Mouse (Mus musculus) heart, embryonic 13.5 days (tissue): ENCODE data around the gene Wfdc17. TPM values are rescaled to one million over a fixed set of nuclear protein-coding genes. Genes with fewer than 3 reads are reported as not detected.

Source experiments
- ATAC-seq: fragments of 200-750 bp; cut with Nextera tagmentation; 2 replicates; pipeline ENCODE4 v1.8.0; 2017; ENCODE audit warnings: moderate TSS enrichment; ENCODE audit not compliant: insufficient number of reproducible peaks, low FRiP score, low TSS enrichment; ENCODE audit errors: extremely low read depth
- H3K27ac ChIP-seq: fragments of 300-500 bp; sonication (generic); replicated peaks from 2 replicates; pipeline ENCODE4 v1.5.1; 2015; ENCODE audit warnings: moderate library complexity, mild to moderate bottlenecking, inconsistent platforms
- H3K27me3 ChIP-seq: fragments of 300-500 bp; sonication (generic); replicated peaks from 2 replicates; pipeline ENCODE4 v1.6.1; 2015; ENCODE audit warnings: mild to moderate bottlenecking, inconsistent platforms
- H3K36me3 ChIP-seq: fragments of 300-500 bp; sonication (generic); 2 replicates; pipeline ENCODE4 v1.6.1; 2015; ENCODE audit warnings: mild to moderate bottlenecking, inconsistent platforms
- H3K4me1 ChIP-seq: fragments of 300-500 bp; sonication (generic); 2 replicates; pipeline ENCODE4 v1.6.1; 2015; ENCODE audit warnings: inconsistent platforms
- H3K4me2 ChIP-seq: fragments of 300-500 bp; sonication (generic); 2 replicates; pipeline ENCODE4 v1.6.1; 2015; ENCODE audit warnings: inconsistent platforms, mild to moderate bottlenecking, moderate library complexity
- H3K4me3 ChIP-seq: fragments of 300-500 bp; sonication (generic); 2 replicates; pipeline ENCODE4 v1.5.1; 2015; ENCODE audit warnings: moderate library complexity, mild to moderate bottlenecking, inconsistent platforms
- H3K9ac ChIP-seq: fragments of 300-500 bp; sonication (generic); 2 replicates; pipeline ENCODE4 v1.6.1; 2015; ENCODE audit warnings: inconsistent platforms, mild to moderate bottlenecking, moderate library complexity
- H3K9me3 ChIP-seq: fragments of 300-500 bp; sonication (generic); 2 replicates; pipeline ENCODE4 v1.6.1; 2016; ENCODE audit warnings: inconsistent platforms
- WGBS: fragments of 180-500 bp; shearing (Covaris S2); methylation state at CpG from one replicate; pipeline ENCODE4 v1.1.7; 2015; ENCODE audit warnings: mixed read lengths; 5-methylcytosine and 5-hydroxymethylcytosine counted together
- polyA plus RNA-seq: library from polyadenylated mRNA; unstranded; fragments of >200 nt; fragmentation: Nextera tagmentation; extraction: Ambion mirVana; gene quantifications from 2 replicates; pipeline ENCODE4 v1.2.1, GENCODE M21; 2015

The Wfdc17 gene
- polyA plus RNA-seq, 1 experiment from 2014 or later = 2.0 TPM

DNA sequence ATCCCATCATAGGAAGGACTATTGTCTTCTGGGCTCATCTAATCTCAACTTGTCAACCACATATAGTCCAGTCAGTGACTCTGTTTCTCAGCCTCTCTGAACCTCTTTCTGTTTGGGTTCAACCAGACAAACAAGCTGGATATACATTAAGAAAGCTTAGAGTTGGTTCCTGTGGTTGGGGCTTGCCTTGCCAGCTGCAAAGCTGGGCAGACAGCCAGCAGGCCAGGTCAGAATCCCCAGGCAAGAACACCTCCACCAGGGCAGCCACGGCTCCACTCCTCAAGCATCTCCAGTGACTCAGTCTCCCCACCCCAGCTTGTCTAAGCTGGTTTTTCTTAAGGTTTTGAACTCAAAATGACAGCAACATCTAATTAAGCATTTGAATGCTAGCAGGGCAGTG, 8.9 kb downstream of the Wfdc17 start:
- ATAC-seq = no peak
- no peak overlapping the region for H3K27ac ChIP-seq
- no peak overlapping the region for H3K9ac ChIP-seq
- H3K4me2 ChIP-seq = no peak overlapping the region
- no peaks in the 10 kb centered on the region for H3K9me3 ChIP-seq
- no peaks in the 10 kb centered on the region; the same call in none of the 2 replicates for H3K27me3 ChIP-seq
- WGBS = 71% methylated on average over 1 of the region's 1 CpGs
- H3K4me3 ChIP-seq = no peak overlapping the region
- H3K4me1 ChIP-seq = no peaks in the 10 kb centered on the region
- H3K36me3 ChIP-seq = no peaks in the 10 kb centered on the region

DNA sequence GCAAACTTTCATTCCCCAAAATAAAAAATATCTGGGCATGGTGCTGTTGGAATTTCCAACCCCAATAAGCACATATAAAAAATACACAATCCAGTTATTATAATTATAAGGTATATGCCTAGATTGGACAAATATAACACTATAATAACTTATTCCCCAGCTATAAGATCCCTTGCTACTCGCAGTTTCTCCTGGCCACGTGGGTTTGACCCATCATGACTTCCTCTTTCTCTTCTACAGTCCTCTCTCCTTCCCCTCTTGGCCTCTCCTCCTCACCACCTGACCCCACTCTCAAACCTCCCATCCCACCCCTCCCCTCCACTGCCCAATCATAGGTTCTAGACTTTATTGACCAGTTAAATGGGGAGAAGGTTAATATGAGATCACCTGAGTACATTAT, 10.1 kb downstream of the Wfdc17 start:
- no peak for ATAC-seq
- H3K9me3 ChIP-seq = no peaks in the 10 kb centered on the region
- WGBS = 84% methylated on average over 2 of the region's 2 CpGs
- H3K27ac ChIP-seq = no peak overlapping the region
- no peaks in the 10 kb centered on the region; the same call in 1 of the 2 replicates for H3K27me3 ChIP-seq
- no peaks in the 10 kb centered on the region for H3K36me3 ChIP-seq
- no peak overlapping the region for H3K4me3 ChIP-seq
- H3K4me1 ChIP-seq = no peaks in the 10 kb centered on the region
- H3K9ac ChIP-seq = no peak overlapping the region
- H3K4me2 ChIP-seq = no peak overlapping the region

DNA sequence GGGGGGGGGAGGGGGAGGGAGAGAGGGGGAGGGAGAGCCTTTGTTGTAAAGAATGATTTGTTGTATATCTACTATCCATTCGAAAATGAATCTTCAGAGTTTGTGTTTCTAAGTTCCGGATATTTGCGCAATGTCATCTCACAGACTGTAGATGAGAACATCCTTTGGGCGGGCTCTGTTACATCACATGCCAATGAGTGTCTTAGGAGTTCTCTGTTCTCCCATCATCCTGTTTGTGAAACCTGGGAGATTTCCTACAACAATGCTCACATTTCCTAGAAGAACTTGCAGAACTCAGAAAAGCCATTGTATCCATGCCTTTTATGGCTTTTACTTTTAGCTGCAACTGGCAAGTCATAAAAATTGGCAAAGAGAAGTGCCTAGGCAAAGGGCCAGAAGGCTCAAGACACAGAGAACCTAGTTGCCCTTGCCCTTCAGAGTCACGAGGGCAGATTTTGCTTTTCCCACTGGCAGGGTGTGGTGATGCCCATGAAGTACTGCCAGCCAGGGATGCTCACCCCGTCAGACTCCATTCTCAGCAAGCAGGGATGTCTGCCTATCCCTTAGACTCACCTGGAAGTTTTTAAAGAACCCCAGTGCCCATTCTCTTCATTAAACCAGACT, 13.4 kb downstream of the Wfdc17 start:
- Histone ChIP-seq H3K27ac (no peak overlapping the region), H3K9ac (no peak overlapping the region), H3K4me1 (no peaks in the 10 kb centered on the region), H3K27me3 (no peaks in the 10 kb centered on the region), H3K4me3 (no peak overlapping the region), H3K9me3 (no peaks in the 10 kb centered on the region), H3K4me2 (no peak overlapping the region), H3K36me3 (no peaks in the 10 kb centered on the region)
- WGBS = 79% methylated on average over 6 of the region's 6 CpGs
- no peak for ATAC-seq

DNA sequence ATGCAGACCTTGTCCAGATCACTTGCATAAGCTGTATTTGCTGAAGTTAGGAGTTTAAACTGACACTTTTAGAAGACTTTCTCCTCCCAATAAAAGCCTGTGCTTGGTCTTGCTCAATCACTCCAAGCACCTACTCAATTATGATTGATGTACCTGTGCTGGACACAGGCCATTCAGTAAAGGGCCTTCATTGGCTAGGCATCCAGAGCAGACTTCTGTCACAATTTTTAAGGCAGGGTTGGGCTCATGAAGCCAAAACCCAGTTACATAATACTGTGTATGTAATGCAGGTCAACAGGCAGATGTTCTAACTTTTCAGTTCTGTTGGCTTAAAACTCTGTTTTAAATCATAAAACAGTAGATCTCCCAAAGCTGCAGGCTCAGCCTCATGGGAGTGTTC, 17.0 kb downstream of the Wfdc17 start:
- Histone ChIP-seq H3K27me3 (no peaks in the 10 kb centered on the region), H3K4me3 (no peak overlapping the region), H3K4me1 (no peaks in the 10 kb centered on the region), H3K36me3 (no peaks in the 10 kb centered on the region), H3K9ac (no peak overlapping the region), H3K27ac (no peak overlapping the region), H3K9me3 (no peaks in the 10 kb centered on the region), H3K4me2 (no peak overlapping the region)
- ATAC-seq = no peak

DNA sequence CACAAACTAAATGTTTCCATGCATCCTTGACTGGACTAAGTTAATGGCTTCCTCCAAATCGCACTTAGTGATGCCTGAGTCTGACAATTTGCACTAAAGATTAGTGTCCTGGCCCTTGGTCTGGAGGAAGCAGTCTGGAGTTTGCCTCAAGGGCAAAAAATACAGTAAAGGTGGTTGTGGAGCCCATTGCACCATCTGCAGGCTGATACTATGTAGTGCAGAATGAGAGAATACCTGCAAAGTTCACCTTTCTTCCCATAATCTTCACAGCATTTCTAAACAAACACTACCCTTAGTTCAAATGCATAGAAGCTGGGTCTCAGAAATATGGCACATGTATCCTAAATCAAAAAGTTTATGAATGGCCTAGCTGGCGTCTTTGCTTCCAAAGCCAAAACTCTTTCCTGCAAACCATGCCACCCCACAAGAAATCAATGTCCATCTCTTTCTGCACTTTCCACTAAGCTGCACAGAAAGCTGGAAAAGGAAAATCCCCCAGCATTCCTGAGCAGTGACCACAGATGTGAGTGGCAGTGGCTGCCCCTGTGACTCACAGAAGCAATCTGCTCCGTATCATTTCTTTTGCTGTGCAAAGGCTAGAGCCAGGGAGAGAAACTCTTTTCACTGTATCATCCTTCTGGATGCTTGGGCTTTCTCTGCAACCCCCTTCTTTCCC, 25.1 kb downstream of the Wfdc17 start:
- Histone ChIP-seq H3K9me3 (0 out of 2 replicates have a peak, but pooled peaks cover 2% of the 10 kb centered on the region), H3K9ac (no peak overlapping the region), H3K4me2 (no peak overlapping the region), H3K4me1 (no peaks in the 10 kb centered on the region), H3K27ac (no peak overlapping the region), H3K36me3 (no peaks in the 10 kb centered on the region), H3K4me3 (no peak overlapping the region), H3K27me3 (no peaks in the 10 kb centered on the region)
- no peak for ATAC-seq
- 41% methylated on average over 3 of the region's 3 CpGs for WGBS

DNA sequence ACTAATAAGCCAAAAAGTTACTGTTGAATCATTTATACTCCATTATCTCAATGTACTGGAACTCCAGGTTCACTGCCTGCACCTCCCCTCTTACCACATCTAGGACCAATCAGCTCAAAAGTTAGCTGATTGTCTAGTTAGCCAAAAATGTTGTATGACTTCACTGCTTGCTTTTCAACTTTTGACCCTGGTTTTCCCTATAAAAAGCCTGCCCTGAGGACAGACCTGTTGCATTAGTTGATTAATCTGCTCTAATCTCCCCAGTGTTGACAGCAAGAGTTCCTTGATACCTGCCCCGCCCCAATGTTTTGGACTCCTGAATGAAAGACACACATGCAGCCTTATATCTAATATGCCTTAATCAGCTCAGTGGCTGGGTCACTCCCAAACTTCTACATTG, 27.3 kb downstream of the Wfdc17 start:
- Histone ChIP-seq H3K9me3 (0 out of 2 replicates have a peak, but pooled peaks cover 5% of the 10 kb centered on the region), H3K27me3 (0 out of 2 replicates have a peak, but pooled peaks cover 1% of the 10 kb centered on the region), H3K4me2 (no peak overlapping the region), H3K9ac (no peak overlapping the region), H3K4me3 (no peak overlapping the region), H3K36me3 (no peaks in the 10 kb centered on the region), H3K4me1 (no peaks in the 10 kb centered on the region), H3K27ac (no peak overlapping the region)
- 57% methylated on average over 1 of the region's 1 CpGs for WGBS
- no peak for ATAC-seq

DNA sequence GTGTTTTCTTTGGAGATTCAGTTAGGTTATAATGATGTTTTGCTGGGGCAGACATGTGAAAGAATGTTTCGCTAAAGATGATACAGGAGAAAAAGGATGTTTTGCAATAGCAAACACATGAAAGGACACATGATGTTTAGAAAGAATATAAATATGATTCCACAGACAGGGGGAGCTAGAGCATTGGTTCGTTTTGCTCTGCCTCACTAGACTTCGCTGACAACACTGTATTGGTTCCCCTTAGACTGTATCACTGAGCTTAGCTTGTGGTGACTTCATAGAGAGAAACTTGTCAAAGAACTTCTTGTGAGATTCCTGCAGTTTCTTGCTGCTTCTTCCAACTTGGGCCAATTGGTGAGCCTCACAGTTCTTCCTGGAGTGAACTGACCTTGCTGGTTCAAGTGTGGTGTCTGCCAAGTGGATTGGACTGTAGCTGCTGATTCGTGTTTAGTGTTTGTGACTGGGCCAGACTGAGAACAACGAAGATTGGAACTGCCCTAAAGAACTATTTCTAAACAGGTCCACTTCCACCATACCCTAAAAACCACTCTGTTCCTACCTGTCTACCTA, 29.4 kb downstream of the Wfdc17 start:
- Histone ChIP-seq H3K4me2 (no peak overlapping the region), H3K36me3 (no peaks in the 10 kb centered on the region), H3K27ac (no peak overlapping the region), H3K9me3 (0 out of 2 replicates have a peak, but pooled peaks cover 5% of the 10 kb centered on the region), H3K9ac (no peak overlapping the region), H3K4me1 (no peaks in the 10 kb centered on the region), H3K4me3 (no peak overlapping the region), H3K27me3 (peaks cover 5% of the 10 kb centered on the region; the same call in 1 of the 2 replicates)
- WGBS = 69% methylated on average over 5 of the region's 5 CpGs
- ATAC-seq = no peak

DNA sequence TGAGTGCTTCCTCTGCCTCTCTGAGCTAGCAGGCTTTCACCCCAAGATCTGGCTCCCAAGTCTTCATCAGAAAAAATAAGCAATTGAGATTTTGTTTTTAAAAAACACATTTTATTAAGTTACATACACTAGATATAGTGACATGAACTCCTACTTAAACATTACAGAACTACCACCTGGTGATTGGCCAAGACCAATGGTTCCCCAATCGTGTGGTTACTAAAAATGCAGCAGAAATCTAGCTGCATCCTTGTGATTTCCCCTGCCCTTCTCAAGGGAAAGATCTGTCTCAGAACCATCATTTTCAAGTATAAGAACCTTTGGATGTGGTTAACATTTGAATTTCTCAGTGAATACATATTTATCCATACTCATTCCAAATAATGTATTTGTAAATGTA, 30.4 kb downstream of the Wfdc17 start:
- Histone ChIP-seq H3K36me3 (no peaks in the 10 kb centered on the region), H3K27me3 (peaks cover 5% of the 10 kb centered on the region; the same call in 1 of the 2 replicates), H3K4me3 (no peak overlapping the region), H3K27ac (no peak overlapping the region), H3K4me2 (no peak overlapping the region), H3K9me3 (0 out of 2 replicates have a peak, but pooled peaks cover 5% of the 10 kb centered on the region), H3K9ac (no peak overlapping the region), H3K4me1 (no peaks in the 10 kb centered on the region)
- 84% methylated on average over 1 of the region's 1 CpGs for WGBS
- ATAC-seq = no peak

DNA sequence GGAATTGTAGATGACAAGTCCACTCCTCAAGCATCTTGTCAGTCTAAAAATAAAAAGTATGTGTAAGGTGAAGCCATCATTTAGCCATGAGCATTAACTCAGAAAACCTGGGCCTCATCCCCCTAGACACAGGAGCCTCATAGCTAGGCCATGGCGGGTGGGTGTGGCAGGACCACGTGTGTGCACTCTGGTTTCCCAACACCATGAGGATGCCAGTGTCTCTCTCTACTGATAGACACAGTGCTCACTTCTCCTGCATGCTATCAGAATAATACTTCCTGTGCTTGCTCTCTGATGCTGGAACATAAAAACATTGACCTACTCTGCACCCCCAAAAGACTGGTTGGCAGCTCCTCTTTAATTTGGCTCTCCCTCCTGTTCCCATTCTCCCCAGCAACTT, 32.1 kb downstream of the Wfdc17 start:
- Histone ChIP-seq H3K27me3 (peaks cover 16% of the 10 kb centered on the region), H3K4me1 (no peaks in the 10 kb centered on the region), H3K9me3 (0 out of 2 replicates have a peak, but pooled peaks cover 5% of the 10 kb centered on the region), H3K36me3 (no peaks in the 10 kb centered on the region), H3K27ac (no peak overlapping the region), H3K9ac (no peak overlapping the region), H3K4me3 (no peak overlapping the region), H3K4me2 (no peak overlapping the region)
- 57% methylated on average over 2 of the region's 2 CpGs for WGBS
- ATAC-seq = no peak

DNA sequence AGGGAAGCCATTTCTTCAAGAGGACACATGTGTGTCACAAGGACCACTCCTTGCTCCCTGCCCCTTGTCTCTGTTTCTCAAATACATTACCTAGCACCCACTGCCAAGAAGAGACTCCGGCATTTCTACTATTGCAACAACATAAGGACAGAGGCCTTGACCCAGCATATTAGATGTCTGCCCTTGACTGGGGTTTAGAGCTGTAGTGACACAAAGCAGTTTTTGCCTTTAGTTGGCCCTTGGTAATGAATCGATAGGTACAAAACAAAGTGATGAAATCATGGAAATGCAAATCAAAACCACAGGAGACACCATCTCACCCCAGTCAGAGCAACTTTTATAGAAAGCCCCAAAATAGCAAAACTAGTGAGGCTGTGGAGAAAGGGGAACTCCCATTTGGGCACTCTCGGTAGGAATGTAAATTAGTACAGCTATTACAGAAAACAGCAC, 33.3 kb downstream of the Wfdc17 start:
- H3K4me2 ChIP-seq = no peak overlapping the region
- H3K9ac ChIP-seq = no peak overlapping the region
- WGBS = 72% methylated on average over 3 of the region's 3 CpGs
- H3K4me3 ChIP-seq = no peak overlapping the region
- H3K9me3 ChIP-seq = 0 out of 2 replicates have a peak, but pooled peaks cover 5% of the 10 kb centered on the region
- H3K4me1 ChIP-seq = no peaks in the 10 kb centered on the region
- no peak overlapping the region for H3K27ac ChIP-seq
- H3K27me3 ChIP-seq = peaks cover 29% of the 10 kb centered on the region
- ATAC-seq = no peak
- H3K36me3 ChIP-seq = no peaks in the 10 kb centered on the region

DNA sequence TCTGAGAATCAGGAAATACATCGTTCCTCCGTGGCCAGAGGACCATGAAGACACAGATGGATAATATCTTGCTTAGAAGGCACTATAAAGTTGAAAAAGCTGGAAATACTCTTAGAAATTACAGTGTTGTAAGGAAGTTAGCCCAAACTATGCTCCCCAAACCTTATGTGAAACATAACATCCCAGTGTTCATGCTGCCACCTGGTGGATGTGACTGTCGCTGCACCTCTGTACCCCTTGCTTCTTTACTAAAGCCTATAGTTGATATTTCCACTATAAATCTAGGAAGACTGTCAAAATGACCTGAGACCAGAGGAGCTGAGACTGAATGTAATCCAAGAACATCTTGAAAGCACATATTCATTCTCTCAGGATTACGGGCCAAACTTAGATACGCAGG, 35.5 kb downstream of the Wfdc17 start:
- 22% methylated on average over 5 of the region's 5 CpGs for WGBS
- Histone ChIP-seq H3K9ac (no peak overlapping the region), H3K36me3 (no peaks in the 10 kb centered on the region), H3K4me1 (no peaks in the 10 kb centered on the region), H3K4me2 (no peak overlapping the region), H3K9me3 (no peaks in the 10 kb centered on the region), H3K4me3 (no peak overlapping the region), H3K27ac (no peak overlapping the region), H3K27me3 (peaks cover 48% of the 10 kb centered on the region)
- ATAC-seq = no peak
